ENCODE assay signal across 19 mouse cellular contexts in genomic region chr4:145271634-145272033, GRCm38 (mm10). TPM values are rescaled to one million over a fixed set of nuclear protein-coding genes. Genes with fewer than 3 reads are reported as not detected.
"Had no signal": no experiment of that assay in that cellular context is flagged by ENCODE, and none has a peak within 500 bp of the region (broad histone marks: within the 10 kb centered on the region; RNA-seq: fewer than 3 reads in every experiment).

No protein-coding gene starts in this region.

- H3K4me3 ChIP-seq: lung, embryonic 15.5 days; megakaryocyte, embryonic 14.5 days; midbrain, embryonic 13.5 days; midbrain, embryonic 15.5 days; neural tube, embryonic 12.5 days; stomach, embryonic 15.5 days had no signal

- H3K4me1 ChIP-seq: midbrain, embryonic 13.5 days; midbrain, embryonic 15.5 days; neural tube, embryonic 12.5 days; stomach, embryonic 15.5 days had no signal

- H3K36me3 ChIP-seq: lung, embryonic 15.5 days; midbrain, embryonic 13.5 days; midbrain, embryonic 15.5 days; neural tube, embryonic 12.5 days; stomach, embryonic 15.5 days had no signal

- H3K27me3 ChIP-seq: lung, embryonic 15.5 days; midbrain, embryonic 13.5 days; midbrain, embryonic 15.5 days; neural tube, embryonic 12.5 days; stomach, embryonic 15.5 days had no signal

- H3K27ac ChIP-seq: lung, embryonic 15.5 days; midbrain, embryonic 13.5 days; midbrain, embryonic 15.5 days; neural tube, embryonic 12.5 days; stomach, embryonic 15.5 days had no signal

- DNase-seq: liver, postnatal 0 days; lung, adult 2 months; lung, postnatal 14 days; lung, postnatal 36 days; retina, postnatal 1 day; right cerebral cortex, adult 18-20 months; right cerebral cortex, postnatal 25 days; right cerebral cortex, postnatal 4 days; spleen, adult 18-20 months; thymus, adult 18-20 months; thymus, postnatal 14 days; thymus, postnatal 36 days had no signal

- H3K9me3 ChIP-seq: lung, embryonic 15.5 days; megakaryocyte, embryonic 14.5 days; midbrain, embryonic 13.5 days; midbrain, embryonic 15.5 days; neural tube, embryonic 12.5 days; stomach, embryonic 15.5 days had no signal

- H3K9ac ChIP-seq: liver, postnatal 0 days; lung, embryonic 15.5 days; midbrain, embryonic 13.5 days; midbrain, embryonic 15.5 days; neural tube, embryonic 12.5 days; stomach, embryonic 15.5 days had no signal

RNA-seq across cellular contexts. Expression of gene Tnfrsf8, which starts 43.3 kb away (rescaled TPM):
- polyA plus RNA-seq: neural tube, embryonic 14.5 days had no signal
